Mouse (Mus musculus): ENCODE measurements around the gene Unc79. TPM values are rescaled to one million over a fixed set of nuclear protein-coding genes. Genes with fewer than 3 reads are reported as not detected.

Gene Unc79
- polyA plus RNA-seq (2015; fragmentation: Nextera tagmentation; extraction: Ambion mirVana) = 0.24 and 0.57 TPM in 2 replicates

- no peak for TF ChIP-seq EP300 (IDR thresholded peaks at IDR 0.05)
- peak; percentile 23; the same call in 1 of the 2 replicates for TF ChIP-seq CTCF (IDR thresholded peaks at IDR 0.05)
- Histone ChIP-seq H3K9ac (replicated peaks; ENCODE audit: low read depth) (no peak within 1 kb of the TSS), H3K4me1 (ENCODE audit: insufficient read depth, low read depth, low read length) (peaks cover 8% of the 10 kb centered on the region), H3K4me2 (replicated peaks; ENCODE audit: low read depth, low read length) (peak within 1 kb of the TSS; percentile 68), H3K4me3 (ENCODE audit: low read depth, low read length) (peak within 1 kb of the TSS; percentile 38), H3K27me3 (replicated peaks; ENCODE audit: insufficient read depth, low read length) (peaks cover 7% of the 10 kb centered on the region; the same call in 1 of the 2 replicates), H3K36me3 (ENCODE audit: insufficient read depth, low read length) (no peaks in the 10 kb centered on the region), H3K9me3 (ENCODE audit: low read length) (no peaks in the 10 kb centered on the region), H3K27ac (ENCODE audit: low read length) (no peak within 1 kb of the TSS)
- peak; percentile 37 for ATAC-seq
- peak; percentile 34 for DNase-seq (ENCODE audit: low spot score)
- 3% methylated on average over 45 of the region's 48 CpGs for WGBS
These were observed at the start of gene Unc79 for GRCm38 (mm10) chr12:102948778-102949394. Gene Unc79 (plus strand): TSS chr12:102948859.

- WGBS = 83% methylated on average over 17 of the region's 17 CpGs
- no peaks in the 10 kb centered on the region for H3K27me3 ChIP-seq (replicated peaks; ENCODE audit: insufficient read depth, low read length)
- H3K36me3 ChIP-seq (ENCODE audit: insufficient read depth, low read length) = no peaks in the 10 kb centered on the region
- ATAC-seq (no peak), DNase-seq (ENCODE audit: low spot score) (no peak)
- H3K9me3 ChIP-seq (ENCODE audit: low read length) = no peaks in the 10 kb centered on the region
- no peak within 1 kb of the TSS for H3K9ac ChIP-seq (replicated peaks; ENCODE audit: low read depth)
- H3K4me2 ChIP-seq (replicated peaks; ENCODE audit: low read depth, low read length) = no peak within 1 kb of the TSS
- TF ChIP-seq EP300 (IDR thresholded peaks at IDR 0.05) = no peak
- TF ChIP-seq CTCF (IDR thresholded peaks at IDR 0.05) = no peak
- no peak within 1 kb of the TSS for H3K4me3 ChIP-seq (ENCODE audit: low read depth, low read length)
- no peaks in the 10 kb centered on the region for H3K4me1 ChIP-seq (ENCODE audit: insufficient read depth, low read depth, low read length)
- H3K27ac ChIP-seq (ENCODE audit: low read length) = no peak within 1 kb of the TSS
These were observed 49.6 kb upstream of the Unc79 start, which contains the start of gene Cox8c for GRCm38 (mm10) chr12:102899091-102899490. Gene Cox8c (plus strand): TSS chr12:102899316.

DNA sequence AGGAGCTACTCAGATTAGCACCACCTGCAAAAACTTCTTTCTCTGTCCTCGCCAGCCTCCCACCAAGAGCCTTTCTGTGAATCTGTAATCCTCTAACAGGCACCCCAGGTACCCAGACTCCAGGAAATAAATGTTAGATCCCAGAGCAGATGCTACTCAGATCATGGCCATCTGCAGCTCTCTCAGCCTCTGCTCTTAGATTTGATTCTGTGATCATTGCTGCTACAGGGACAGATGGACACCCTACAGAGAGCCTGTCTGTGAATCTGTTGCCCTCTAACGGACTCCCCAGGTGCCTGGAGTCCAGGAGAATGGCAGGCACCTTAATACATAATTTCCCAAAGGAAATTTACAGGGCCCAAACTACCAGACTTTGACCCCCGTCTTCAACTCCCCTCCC is 40.5 kb upstream of the Unc79 start:
- Histone ChIP-seq H3K9ac (replicated peaks; ENCODE audit: low read depth) (no peak overlapping the region), H3K27ac (ENCODE audit: low read length) (no peak overlapping the region), H3K4me2 (replicated peaks; ENCODE audit: low read depth, low read length) (no peak overlapping the region), H3K4me1 (ENCODE audit: insufficient read depth, low read depth, low read length) (no peaks in the 10 kb centered on the region), H3K9me3 (ENCODE audit: low read length) (no peaks in the 10 kb centered on the region), H3K36me3 (ENCODE audit: insufficient read depth, low read length) (no peaks in the 10 kb centered on the region), H3K27me3 (replicated peaks; ENCODE audit: insufficient read depth, low read length) (no peaks in the 10 kb centered on the region), H3K4me3 (ENCODE audit: low read depth, low read length) (no peak overlapping the region)
- no peak for ATAC-seq
- DNase-seq (ENCODE audit: low spot score) = no peak
- no peak for TF ChIP-seq EP300 (IDR thresholded peaks at IDR 0.05)
- no peak for TF ChIP-seq CTCF (IDR thresholded peaks at IDR 0.05)
- WGBS = 39% methylated on average over 3 of the region's 3 CpGs

DNA sequence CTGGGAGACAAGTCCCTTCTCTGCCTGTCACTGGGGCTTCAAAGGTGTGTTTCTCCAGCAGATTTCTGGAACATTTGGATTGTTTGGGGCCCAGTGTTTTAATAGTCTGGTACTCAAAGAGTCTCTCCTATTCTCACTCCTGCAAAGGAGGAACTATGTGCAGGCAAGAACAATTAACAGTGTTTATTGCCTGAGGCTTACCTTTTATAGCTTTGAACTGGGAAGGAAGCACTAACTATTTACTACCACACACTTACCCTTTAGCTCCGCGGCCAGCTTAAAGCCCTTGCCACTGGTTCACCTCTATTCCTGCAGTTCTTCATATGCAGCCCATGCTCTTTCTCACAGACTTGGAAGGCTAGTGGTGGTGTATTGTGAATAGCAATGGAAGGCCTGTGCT is 32.6 kb upstream of the Unc79 start:
- ATAC-seq (no peak), DNase-seq (ENCODE audit: low spot score) (no peak)
- Histone ChIP-seq H3K36me3 (ENCODE audit: insufficient read depth, low read length) (no peaks in the 10 kb centered on the region), H3K4me3 (ENCODE audit: low read depth, low read length) (no peak overlapping the region), H3K4me2 (replicated peaks; ENCODE audit: low read depth, low read length) (no peak overlapping the region), H3K27me3 (replicated peaks; ENCODE audit: insufficient read depth, low read length) (no peaks in the 10 kb centered on the region), H3K4me1 (ENCODE audit: insufficient read depth, low read depth, low read length) (no peaks in the 10 kb centered on the region), H3K27ac (ENCODE audit: low read length) (no peak overlapping the region), H3K9ac (replicated peaks; ENCODE audit: low read depth) (no peak overlapping the region), H3K9me3 (ENCODE audit: low read length) (no peaks in the 10 kb centered on the region)
- 93% methylated on average over 2 of the region's 2 CpGs for WGBS
- TF ChIP-seq CTCF (IDR thresholded peaks at IDR 0.05) (no peak), EP300 (IDR thresholded peaks at IDR 0.05) (no peak)

DNA sequence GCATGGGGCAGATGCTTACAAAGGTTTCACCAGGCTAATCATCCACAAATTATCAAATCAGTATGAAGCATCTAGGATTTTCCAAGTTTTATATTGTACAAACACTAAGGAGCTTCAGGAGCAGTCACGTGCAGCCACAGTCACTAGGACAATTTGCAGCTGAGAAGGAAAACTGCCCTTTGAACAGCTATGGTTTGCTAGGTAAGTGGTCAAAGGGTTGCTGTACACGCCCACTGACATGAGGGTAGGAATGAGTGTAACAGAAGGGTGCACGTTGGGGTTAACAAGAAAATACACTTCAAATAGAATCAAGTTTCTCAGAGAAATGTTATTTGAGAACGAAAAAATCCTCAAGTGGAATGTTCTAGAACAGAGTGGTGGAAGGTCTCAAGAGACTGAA is 18.9 kb upstream of the Unc79 start:
- Histone ChIP-seq H3K9me3 (ENCODE audit: low read length) (no peaks in the 10 kb centered on the region), H3K27ac (ENCODE audit: low read length) (no peak overlapping the region), H3K36me3 (ENCODE audit: insufficient read depth, low read length) (no peaks in the 10 kb centered on the region), H3K4me3 (ENCODE audit: low read depth, low read length) (no peak overlapping the region), H3K4me2 (replicated peaks; ENCODE audit: low read depth, low read length) (no peak overlapping the region), H3K9ac (replicated peaks; ENCODE audit: low read depth) (no peak overlapping the region), H3K27me3 (replicated peaks; ENCODE audit: insufficient read depth, low read length) (no peaks in the 10 kb centered on the region), H3K4me1 (ENCODE audit: insufficient read depth, low read depth, low read length) (no peaks in the 10 kb centered on the region)
- ATAC-seq (no peak), DNase-seq (ENCODE audit: low spot score) (no peak)
- TF ChIP-seq EP300 (IDR thresholded peaks at IDR 0.05) (no peak), CTCF (IDR thresholded peaks at IDR 0.05) (no peak)
- WGBS = 52% methylated on average over 4 of the region's 4 CpGs

- TF ChIP-seq EP300 (IDR thresholded peaks at IDR 0.05) = no peak
- no peak for TF ChIP-seq CTCF (IDR thresholded peaks at IDR 0.05)
- WGBS = 65% methylated on average over 1 of the region's 1 CpGs
- Histone ChIP-seq H3K9ac (replicated peaks; ENCODE audit: low read depth) (no peak overlapping the region), H3K4me3 (ENCODE audit: low read depth, low read length) (no peak overlapping the region), H3K9me3 (ENCODE audit: low read length) (no peaks in the 10 kb centered on the region), H3K4me2 (replicated peaks; ENCODE audit: low read depth, low read length) (no peak overlapping the region), H3K27ac (ENCODE audit: low read length) (no peak overlapping the region), H3K27me3 (replicated peaks; ENCODE audit: insufficient read depth, low read length) (no peaks in the 10 kb centered on the region), H3K4me1 (ENCODE audit: insufficient read depth, low read depth, low read length) (no peaks in the 10 kb centered on the region), H3K36me3 (ENCODE audit: insufficient read depth, low read length) (no peaks in the 10 kb centered on the region)
- no peak for ATAC-seq
- no peak for DNase-seq (ENCODE audit: low spot score)
These were observed 18.3 kb upstream of the Unc79 start for GRCm38 (mm10) chr12:102930335-102930734.
